8 mouse cellular contexts compared by ENCODE assay signal in the genomic region with DNA sequence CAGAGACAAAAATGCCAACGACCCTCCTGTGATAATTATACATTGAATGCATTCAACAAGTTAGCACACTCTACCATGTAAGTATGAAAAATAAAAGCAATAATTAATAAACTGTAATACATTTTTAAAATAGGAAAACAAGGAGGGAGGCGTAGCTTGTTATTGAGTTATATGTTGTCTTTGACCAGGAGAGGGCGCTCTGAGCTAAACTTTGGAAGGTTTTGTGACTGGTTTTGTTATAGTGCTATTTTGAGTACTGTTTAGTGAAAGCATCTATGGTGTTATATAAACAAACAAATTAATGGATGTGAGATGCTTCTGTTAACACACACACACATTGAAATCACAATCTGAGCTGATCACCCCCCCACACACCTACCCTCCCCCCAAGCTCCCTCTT.
DNase-seq lines count a peak whose midpoint lies in the region.

No protein-coding gene starts in this region.

- DNase-seq in adrenal gland, postnatal 14 days = peak; percentile 47
- DNase-seq in adrenal gland, adult 18-20 months (ENCODE audit: low spot score in 2 of 2) = no peak
- peak; percentile 18 for DNase-seq in layer of hippocampus, adult 11-12 months (ENCODE audit: low spot score)
- DNase-seq in layer of hippocampus, adult 9-11 months = no peak
- DNase-seq in adipocyte (ENCODE audit: low spot score) = peak; percentile 42
- DNase-seq in kidney, postnatal 36 days = peak; percentile 23 to 76
- DNase-seq in right cerebral cortex, postnatal 25 days = peak; percentile 20
- no peak for DNase-seq in urinary bladder, postnatal 36 days (ENCODE audit: low spot score in 2 of 2)

Comparison
In these comparisons a context has a peak if more than half of its experiments do, and no peak if none do; other contexts are left out.
1. DNase-seq: peak in adrenal gland, postnatal 14 days (single experiment), layer of hippocampus, adult 11-12 months (single experiment), adipocyte (single experiment), kidney, postnatal 36 days (2 of 2) and right cerebral cortex, postnatal 25 days (single experiment); none in adrenal gland, adult 18-20 months (0 of 2), layer of hippocampus, adult 9-11 months (single experiment) and urinary bladder, postnatal 36 days (0 of 2).